ENCODE assay signal across 9 mouse cellular contexts in genomic region chr13:101695876-101696275, GRCm38 (mm10).
DNase-seq lines count a peak whose midpoint lies in the region; TF ChIP-seq lines count a peak whose summit lies in the region.
"Had no signal": no experiment of that assay in that cellular context is flagged by ENCODE, and none has a peak within 500 bp of the region (broad histone marks: within the 10 kb centered on the region; RNA-seq: fewer than 3 reads in every experiment).

No protein-coding gene starts in this region.

- H3K4me1 ChIP-seq in MEL (ENCODE audit: control insufficient read depth in 1 of 2, insufficient read depth in 2 of 2, low read length in 2 of 2), result peaks cover 9 to 11% of the 10 kb centered on the region in 2 experiments

- TF ChIP-seq EP300 in MEL (IDR thresholded peaks at IDR 0.05; ENCODE audit: low read depth in 1 of 2, low read length in 2 of 2), result no peak

- H3K27me3 ChIP-seq in MEL (ENCODE audit: control insufficient read depth in 1 of 2, insufficient read depth in 2 of 2, low read length in 2 of 2), result no peaks in the 10 kb centered on the region

- peak; percentile 73 to 91 (median 78) for TF ChIP-seq CTCF in MEL (IDR thresholded peaks at IDR 0.05 in 2 of 3, conservative IDR thresholded peaks at IDR 0.05 in 1 of 3; ENCODE audit: control insufficient read depth in 1 of 3, insufficient read depth in 1 of 3, low read depth in 2 of 3, low read length in 3 of 3, poor library complexity in 1 of 3, severe bottlenecking in 1 of 3)

- 0 out of 4 replicates have a peak, but pooled peaks of 1 of the 2 experiments have one; percentile 15 for TF ChIP-seq POLR2A in MEL (IDR thresholded peaks at IDR 0.05; ENCODE audit: control insufficient read depth in 1 of 2, insufficient read depth in 1 of 2, low read depth in 1 of 2, low read length in 2 of 2, poor library complexity in 1 of 2)

- no peak overlapping the region for H3K27ac ChIP-seq in MEL (ENCODE audit: control insufficient read depth, low read depth, low read length)
- H3K27ac ChIP-seq: midbrain, embryonic 12.5 days had no signal

- no peaks in the 10 kb centered on the region for H3K79me2 ChIP-seq in MEL (ENCODE audit: control insufficient read depth, insufficient read depth, low read length, poor library complexity)

- DNase-seq in B cell, adult 2 months, result peak; percentile 93 to 94
- peak; percentile 92 for DNase-seq in MEL (ENCODE audit: low read depth, low spot score)
- DNase-seq in cerebellum, adult 8-10 months, result peak; percentile 91
- peak; percentile 91 for DNase-seq in gastrocnemius, postnatal 10 days
- DNase-seq in layer of hippocampus, adult 18-20 months (ENCODE audit: low spot score in 2 of 2), result peak; percentile 70 to 95
- DNase-seq in lung, adult 18-20 months, result peak; percentile 86
- peak; percentile 93 for DNase-seq in right cerebral cortex, postnatal 14 days
- peak; percentile 77 to 87 for DNase-seq in urinary bladder, postnatal 36 days (ENCODE audit: low spot score in 2 of 2)

- TF ChIP-seq RAD21 in MEL (IDR thresholded peaks at IDR 0.05; ENCODE audit: low read depth, low read length), result peak; percentile 90

- H3K4me3 ChIP-seq in MEL (ENCODE audit: control insufficient read depth in 1 of 2, insufficient read depth in 1 of 2, low read depth in 2 of 2, low read length in 2 of 2), result no peak overlapping the region
- H3K4me3 ChIP-seq: midbrain, embryonic 12.5 days had no signal

- peaks cover 4 to 22% of the 10 kb centered on the region in 2 experiments for H3K36me3 ChIP-seq in MEL (ENCODE audit: control insufficient read depth in 1 of 2, insufficient read depth in 2 of 2, low read length in 2 of 2)
- H3K36me3 ChIP-seq: midbrain, embryonic 12.5 days had no signal

- no peak overlapping the region for H3K9ac ChIP-seq in MEL (ENCODE audit: control insufficient read depth, low read depth, low read length, poor library complexity, severe bottlenecking)
- H3K9ac ChIP-seq: midbrain, embryonic 12.5 days had no signal

- H3K9me3 ChIP-seq in MEL (replicated peaks; ENCODE audit: insufficient read depth, low read length), result no peaks in the 10 kb centered on the region
- H3K9me3 ChIP-seq: midbrain, embryonic 12.5 days had no signal

TF ChIP-seq in MEL, 35 proteins besides CTCF, POLR2A, EP300 and RAD21:
- no peak for TF ChIP-seq UBTF (IDR thresholded peaks at IDR 0.05; ENCODE audit: borderline replicate concordance, insufficient read depth, low read depth, low read length)
- TF ChIP-seq ETS1 (IDR thresholded peaks at IDR 0.05; ENCODE audit: low read depth, low read length), result no peak
- peak; percentile 63; the same call in 1 of the 2 replicates for TF ChIP-seq MXI1 (IDR thresholded peaks at IDR 0.05; ENCODE audit: low read depth, low read length)
- TF ChIP-seq ZKSCAN1 (IDR thresholded peaks at IDR 0.05; ENCODE audit: low read depth, low read length), result no peak
- no peak for TF ChIP-seq MYB (IDR thresholded peaks at IDR 0.05; ENCODE audit: low read depth, low read length)
- TF ChIP-seq MAZ (IDR thresholded peaks at IDR 0.05; ENCODE audit: low read depth, low read length), result peak; percentile 42; the same call in 1 of the 2 replicates
- no peak for TF ChIP-seq RCOR1 (IDR thresholded peaks at IDR 0.05; ENCODE audit: low read depth, low read length)
- TF ChIP-seq TAL1 (IDR thresholded peaks at IDR 0.05; ENCODE audit: low read length), result no peak
- 0 out of 2 replicates have a peak, but pooled peaks have one; percentile 45 for TF ChIP-seq MYC (IDR thresholded peaks at IDR 0.05; ENCODE audit: low read depth, low read length)
- no peak for TF ChIP-seq CHD2 (IDR thresholded peaks at IDR 0.05; ENCODE audit: low read length)
- no peak for TF ChIP-seq POLR2AphosphoS2 (IDR thresholded peaks at IDR 0.05; ENCODE audit: low read length)
- TF ChIP-seq NELFE (IDR thresholded peaks at IDR 0.05; ENCODE audit: low read depth, low read length), result no peak
- TF ChIP-seq KAT2A (conservative IDR thresholded peaks at IDR 0.05; ENCODE audit: low read depth, low read length), result no peak
- TF ChIP-seq SIN3A (IDR thresholded peaks at IDR 0.05; ENCODE audit: low read length), result peak; percentile 48; the same call in 1 of the 2 replicates
- no peak for TF ChIP-seq MAX (IDR thresholded peaks at IDR 0.05; ENCODE audit: low read length)
- no peak for TF ChIP-seq HCFC1 (IDR thresholded peaks at IDR 0.05; ENCODE audit: low read depth, low read length)
- no peak for TF ChIP-seq GATA1 (IDR thresholded peaks at IDR 0.05; ENCODE audit: low read depth, low read length)
- TF ChIP-seq ZNF384 (IDR thresholded peaks at IDR 0.05; ENCODE audit: low read depth, low read length), result no peak
- TF ChIP-seq USF2 (IDR thresholded peaks at IDR 0.05; ENCODE audit: borderline replicate concordance in 1 of 2, insufficient read depth in 1 of 2, low read depth in 1 of 2, low read length in 2 of 2), result no peak
- no peak for TF ChIP-seq MAFK (IDR thresholded peaks at IDR 0.05; ENCODE audit: borderline replicate concordance, low read depth, low read length)
- no peak for TF ChIP-seq E2F4 (IDR thresholded peaks at IDR 0.05; ENCODE audit: borderline replicate concordance, low read depth, low read length)
- no peak for TF ChIP-seq POLR2AphosphoS5 (IDR thresholded peaks at IDR 0.05; ENCODE audit: borderline replicate concordance, low read depth, low read length)
- TF ChIP-seq GABPA (IDR thresholded peaks at IDR 0.05; ENCODE audit: low read depth, low read length), result no peak
- TF ChIP-seq TBP (IDR thresholded peaks at IDR 0.05; ENCODE audit: low read depth, low read length), result no peak
- peak; percentile 80 for TF ChIP-seq ZC3H11A (IDR thresholded peaks at IDR 0.05; ENCODE audit: low read depth, low read length)
- no peak for TF ChIP-seq ZMIZ1 (IDR thresholded peaks at IDR 0.05; ENCODE audit: low read depth, low read length)
- no peak for TF ChIP-seq ELF1 (IDR thresholded peaks at IDR 0.05; ENCODE audit: low read depth, low read length)
- TF ChIP-seq TCF12 (IDR thresholded peaks at IDR 0.05; ENCODE audit: low read depth, low read length), result no peak
- TF ChIP-seq USF1 (IDR thresholded peaks at IDR 0.05; ENCODE audit: low read depth, low read length), result no peak
- peak; percentile 93 for TF ChIP-seq SMC3 (IDR thresholded peaks at IDR 0.05; ENCODE audit: low read depth, low read length)
- no peak for TF ChIP-seq BHLHE40 (IDR thresholded peaks at IDR 0.05; ENCODE audit: borderline replicate concordance, low read depth, low read length)
- no peak for TF ChIP-seq MEF2A (IDR thresholded peaks at IDR 0.05; ENCODE audit: extremely low read depth, insufficient replicate concordance, low read depth, low read length, poor library complexity, severe bottlenecking)
- no peak for TF ChIP-seq CHD1 (IDR thresholded peaks at IDR 0.05; ENCODE audit: low read depth, low read length)
- no peak for TF ChIP-seq JUND (IDR thresholded peaks at IDR 0.05; ENCODE audit: low read depth, low read length)
- TF ChIP-seq NRF1 (IDR thresholded peaks at IDR 0.05; ENCODE audit: insufficient read depth, low read depth, low read length, poor library complexity, severe bottlenecking), result no peak
TF ChIP-seq in MEL: peak in this region for 6.
